Mouse (Mus musculus): ENCODE results near the gene Tcf3. TPM values are rescaled to one million over a fixed set of nuclear protein-coding genes. Genes with fewer than 3 reads are reported as not detected.

The Tcf3 gene
- polyA plus RNA-seq, 1 experiment from 2014 or later, result 56.2 TPM

DNA sequence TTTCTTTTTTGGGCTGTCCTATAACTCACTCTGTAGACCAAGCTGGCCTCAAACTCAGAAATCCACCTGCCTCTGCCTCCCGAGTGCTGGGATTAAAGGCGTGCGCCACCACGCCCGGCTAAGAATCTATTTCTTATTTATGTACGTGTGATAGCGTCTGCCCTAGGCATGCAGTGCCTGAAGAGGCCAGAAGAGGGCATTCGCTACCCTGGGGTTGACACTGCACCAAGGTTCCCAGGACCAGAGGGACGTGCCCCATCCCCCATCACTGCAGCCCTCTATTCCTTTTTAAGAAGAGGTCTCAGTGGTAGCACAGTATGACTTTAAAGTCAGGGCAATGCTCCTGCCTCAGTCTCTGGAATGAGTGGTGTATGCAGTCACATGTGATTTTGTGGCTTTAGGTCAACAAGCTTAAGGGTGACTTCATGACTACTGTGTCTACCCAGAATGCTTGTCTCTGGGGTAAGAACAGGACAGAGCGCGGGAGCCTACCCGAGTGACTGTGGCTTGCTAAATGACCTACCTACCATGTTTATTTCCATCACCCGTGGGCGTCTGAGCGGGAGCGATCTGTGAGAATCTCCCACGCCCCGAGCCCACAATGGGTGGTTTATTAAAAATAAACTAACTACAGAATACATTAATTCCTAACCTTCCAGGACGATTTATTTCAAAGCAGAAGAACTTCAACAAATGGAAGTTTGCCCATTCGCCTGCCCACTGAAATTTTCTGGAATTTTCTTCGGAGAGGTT lies 63.3 kb downstream of the Tcf3 start:
- peaks cover 61% of the 10 kb centered on the region for H3K27me3 ChIP-seq
- 64% methylated on average over 21 of the region's 21 CpGs for WGBS (ENCODE audit: insufficient replicate concordance)
- no peak overlapping the region for H3K27ac ChIP-seq
- DNase-seq (no peak), ATAC-seq (ENCODE audit: low read depth) (no peak)
- H3K4me2 ChIP-seq, result no peak overlapping the region
- H3K36me3 ChIP-seq, result no peaks in the 10 kb centered on the region
- no peak overlapping the region for H3K9ac ChIP-seq
- no peaks in the 10 kb centered on the region for H3K9me3 ChIP-seq (replicated peaks)
- peaks cover 5% of the 10 kb centered on the region; the same call in 1 of the 2 replicates for H3K4me1 ChIP-seq (replicated peaks)
- no peak overlapping the region for H3K4me3 ChIP-seq (replicated peaks)

DNA sequence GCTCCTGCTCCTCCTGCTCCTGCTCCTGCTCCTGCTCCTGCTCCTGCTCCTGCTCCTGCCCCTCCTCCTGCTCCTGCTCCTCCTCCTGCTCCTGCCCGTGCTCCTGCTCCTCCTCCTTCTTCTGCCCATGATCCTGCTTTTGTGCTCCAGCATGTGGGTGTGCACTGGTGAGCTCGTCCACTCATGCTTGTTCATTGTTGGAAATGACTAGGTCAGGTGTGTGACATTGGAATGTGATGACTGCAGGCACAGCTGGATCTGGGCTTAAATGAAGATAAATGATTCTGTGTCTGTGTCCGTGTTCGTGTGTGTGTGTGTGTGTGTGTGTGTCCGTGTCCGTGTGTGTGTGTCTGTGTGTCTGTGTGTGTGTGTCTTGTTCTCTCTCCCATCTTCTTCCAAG lies 65.1 kb downstream of the Tcf3 start:
- no peak overlapping the region for H3K4me2 ChIP-seq
- no peak for DNase-seq
- 78% methylated on average over 6 of the region's 6 CpGs for WGBS (ENCODE audit: insufficient replicate concordance)
- no peak overlapping the region for H3K9ac ChIP-seq
- no peaks in the 10 kb centered on the region for H3K36me3 ChIP-seq
- peaks cover 5% of the 10 kb centered on the region; the same call in 1 of the 2 replicates for H3K4me1 ChIP-seq (replicated peaks)
- H3K27me3 ChIP-seq, result peaks cover 78% of the 10 kb centered on the region
- H3K4me3 ChIP-seq (replicated peaks), result no peak overlapping the region
- ATAC-seq (ENCODE audit: low read depth), result no peak
- no peaks in the 10 kb centered on the region for H3K9me3 ChIP-seq (replicated peaks)
- no peak overlapping the region for H3K27ac ChIP-seq

DNA sequence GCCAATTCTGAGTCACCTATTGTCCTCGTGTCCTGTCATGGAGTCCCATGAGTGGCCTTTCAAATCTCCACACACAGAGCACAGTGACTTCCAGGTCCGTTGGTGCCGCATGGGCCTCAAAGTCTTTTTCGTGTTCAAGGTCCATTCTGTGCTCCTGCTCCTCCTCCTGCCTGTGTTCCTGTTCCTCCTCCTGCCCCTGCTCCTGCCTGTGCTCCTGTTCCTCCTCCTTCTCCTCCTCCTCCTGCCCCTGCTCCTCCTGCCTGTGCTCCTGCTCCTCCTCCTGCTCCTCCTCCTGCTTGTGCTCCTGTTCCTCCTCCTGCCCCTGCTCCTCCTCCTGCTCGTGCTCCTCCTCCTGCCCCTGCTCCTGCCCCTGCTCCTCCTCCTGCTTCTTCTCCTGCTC lies 65.5 kb downstream of the Tcf3 start:
- Histone ChIP-seq H3K27me3 (peaks cover 78% of the 10 kb centered on the region), H3K4me3 (replicated peaks) (no peak overlapping the region), H3K4me1 (replicated peaks) (peaks cover 5% of the 10 kb centered on the region; the same call in 1 of the 2 replicates), H3K9ac (no peak overlapping the region), H3K4me2 (no peak overlapping the region), H3K36me3 (no peaks in the 10 kb centered on the region), H3K9me3 (replicated peaks) (no peaks in the 10 kb centered on the region), H3K27ac (no peak overlapping the region)
- no peak for ATAC-seq (ENCODE audit: low read depth)
- DNase-seq, result no peak
- WGBS (ENCODE audit: insufficient replicate concordance), result 43% methylated on average over 5 of the region's 5 CpGs

DNA sequence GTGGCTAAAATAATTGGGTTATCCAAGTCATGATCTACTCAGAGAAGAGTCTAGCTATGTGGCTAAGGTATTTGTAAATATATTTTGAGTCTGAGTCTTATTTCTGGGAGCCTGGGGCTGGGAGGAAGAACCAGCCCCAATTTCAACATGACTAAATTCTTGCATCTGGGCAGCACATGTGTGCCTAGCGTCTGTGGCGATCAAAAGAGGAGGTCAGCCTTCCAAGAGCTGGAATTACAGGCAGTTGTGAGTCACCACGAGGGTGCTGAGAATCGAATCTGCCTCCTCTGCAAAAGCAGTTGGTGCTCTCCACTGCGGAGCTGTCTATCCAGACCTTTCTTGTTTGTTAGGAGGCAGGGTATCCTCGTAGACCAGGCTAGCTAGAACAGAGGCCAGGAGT lies 67.7 kb downstream of the Tcf3 start:
- Histone ChIP-seq H3K4me3 (replicated peaks) (no peak overlapping the region), H3K9ac (no peak overlapping the region), H3K27ac (no peak overlapping the region), H3K36me3 (no peaks in the 10 kb centered on the region), H3K27me3 (peaks cover 70% of the 10 kb centered on the region), H3K4me1 (replicated peaks) (no peaks in the 10 kb centered on the region), H3K4me2 (no peak overlapping the region), H3K9me3 (replicated peaks) (no peaks in the 10 kb centered on the region)
- DNase-seq (no peak), ATAC-seq (ENCODE audit: low read depth) (no peak)
- WGBS (ENCODE audit: insufficient replicate concordance), result 41% methylated on average over 6 of the region's 6 CpGs

DNA sequence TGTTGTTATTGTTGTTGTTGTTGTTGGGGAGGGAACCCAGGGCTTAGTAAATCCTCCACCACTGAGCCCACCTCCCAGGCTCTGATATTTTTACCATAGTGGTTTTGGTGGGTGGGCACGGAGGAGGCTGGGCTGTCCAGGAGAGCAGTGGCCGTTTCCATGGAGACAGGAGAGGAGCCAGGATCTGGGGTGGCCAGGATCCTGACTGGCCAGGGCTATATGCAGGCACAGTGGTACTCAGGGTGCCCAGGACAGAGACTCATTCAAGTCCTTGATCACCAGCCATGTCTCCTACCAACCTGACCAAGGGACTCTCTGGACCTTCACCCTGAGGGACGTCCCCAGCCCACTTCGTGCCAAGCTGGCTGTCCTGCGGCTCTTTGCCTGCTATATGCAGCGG lies 69.7 kb downstream of the Tcf3 start:
- DNase-seq, result no peak
- H3K4me1 ChIP-seq (replicated peaks), result no peaks in the 10 kb centered on the region
- H3K9me3 ChIP-seq (replicated peaks), result no peaks in the 10 kb centered on the region
- H3K4me3 ChIP-seq (replicated peaks), result no peak overlapping the region
- H3K9ac ChIP-seq, result no peak overlapping the region
- WGBS (ENCODE audit: insufficient replicate concordance), result 46% methylated on average over 6 of the region's 6 CpGs
- no peak for ATAC-seq (ENCODE audit: low read depth)
- no peak overlapping the region for H3K27ac ChIP-seq
- no peaks in the 10 kb centered on the region for H3K36me3 ChIP-seq
- no peak overlapping the region for H3K4me2 ChIP-seq
- H3K27me3 ChIP-seq, result peaks cover 90% of the 10 kb centered on the region

Small RNA genes within 50 kb of the gene (microRNA-seq; reads per million reads assigned to microRNA genes)
- not detected for gene Gm22721

Other genes with a start within 250 kb of the Tcf3 start
- gene Mum1, start 207.2 kb downstream of the Tcf3 start, polyA plus RNA-seq (2015; fragmentation: Nextera tagmentation; extraction: Ambion mirVana), result 26.1 and 26.5 TPM in 2 replicates
- 241 and 294 TPM in 2 replicates for gene Ndufs7, start 184.5 kb downstream of the Tcf3 start, polyA plus RNA-seq (2015; fragmentation: Nextera tagmentation; extraction: Ambion mirVana)
- gene Gamt, start 172.6 kb downstream of the Tcf3 start, polyA plus RNA-seq (2015; fragmentation: Nextera tagmentation; extraction: Ambion mirVana), result 53.5 and 57.2 TPM in 2 replicates
- gene Dazap1, start 172.2 kb downstream of the Tcf3 start, polyA plus RNA-seq (2015; fragmentation: Nextera tagmentation; extraction: Ambion mirVana), result 33.5 and 34.7 TPM in 2 replicates
- 792 and 836 TPM in 2 replicates for gene Rps15, start 141.2 kb downstream of the Tcf3 start, polyA plus RNA-seq (2015; fragmentation: Nextera tagmentation; extraction: Ambion mirVana)
- 0.13 and 0.24 TPM in 2 replicates for gene Apc2, start 137.7 kb downstream of the Tcf3 start, polyA plus RNA-seq (2015; fragmentation: Nextera tagmentation; extraction: Ambion mirVana)
- gene 2310011J03Rik, start 113.1 kb downstream of the Tcf3 start, polyA plus RNA-seq (2015; fragmentation: Nextera tagmentation; extraction: Ambion mirVana), result 42.3 and 43.7 TPM in 2 replicates
- 5.3 TPM in 2 replicates for gene Pcsk4, start 104.1 kb downstream of the Tcf3 start, polyA plus RNA-seq (2015; fragmentation: Nextera tagmentation; extraction: Ambion mirVana)
- 50.9 and 65.0 TPM in 2 replicates for gene Reep6, start 103.7 kb downstream of the Tcf3 start, polyA plus RNA-seq (2015; fragmentation: Nextera tagmentation; extraction: Ambion mirVana)
- gene Adamtsl5, start 85.2 kb downstream of the Tcf3 start, polyA plus RNA-seq (2015; fragmentation: Nextera tagmentation; extraction: Ambion mirVana), result 1.8 and 2.5 TPM in 2 replicates
- 0.12 TPM in 1 of 2 replicates, not detected in the other for gene Plk5, start 77.2 kb downstream of the Tcf3 start, polyA plus RNA-seq (2015; fragmentation: Nextera tagmentation; extraction: Ambion mirVana)
- 1.0 and 1.1 TPM in 2 replicates for gene Mex3d, start 46.0 kb downstream of the Tcf3 start, polyA plus RNA-seq (2015; fragmentation: Nextera tagmentation; extraction: Ambion mirVana)
- gene Mbd3, start 34.1 kb downstream of the Tcf3 start, polyA plus RNA-seq (2015; fragmentation: Nextera tagmentation; extraction: Ambion mirVana), result 81.2 and 87.4 TPM in 2 replicates
- 474 and 603 TPM in 2 replicates for gene Uqcr11, start 26.8 kb downstream of the Tcf3 start, polyA plus RNA-seq (2015; fragmentation: Nextera tagmentation; extraction: Ambion mirVana)
- 0.02 TPM in 1 of 2 replicates, not detected in the other for gene Onecut3, start 61.2 kb upstream of the Tcf3 start, polyA plus RNA-seq (2015; fragmentation: Nextera tagmentation; extraction: Ambion mirVana)
- 0.02 and 0.03 TPM in 2 replicates for gene Atp8b3, start 105.5 kb upstream of the Tcf3 start, polyA plus RNA-seq (2015; fragmentation: Nextera tagmentation; extraction: Ambion mirVana)
- 13.4 and 13.8 TPM in 2 replicates for gene Rexo1, start 127.9 kb upstream of the Tcf3 start, polyA plus RNA-seq (2015; fragmentation: Nextera tagmentation; extraction: Ambion mirVana)
- 13.4 and 14.1 TPM in 2 replicates for gene Klf16, start 143.7 kb upstream of the Tcf3 start, polyA plus RNA-seq (2015; fragmentation: Nextera tagmentation; extraction: Ambion mirVana)
- gene Abhd17a, start 156.7 kb upstream of the Tcf3 start, polyA plus RNA-seq (2015; fragmentation: Nextera tagmentation; extraction: Ambion mirVana), result 45.1 and 51.7 TPM in 2 replicates
- gene Scamp4, start 169.2 kb upstream of the Tcf3 start, polyA plus RNA-seq (2015; fragmentation: Nextera tagmentation; extraction: Ambion mirVana), result 52.0 and 54.6 TPM in 2 replicates
- 5.7 and 6.3 TPM in 2 replicates for gene Adat3, start 169.2 kb upstream of the Tcf3 start, polyA plus RNA-seq (2015; fragmentation: Nextera tagmentation; extraction: Ambion mirVana)
- 1.4 and 1.5 TPM in 2 replicates for gene Gm49322, start 172.4 kb upstream of the Tcf3 start, polyA plus RNA-seq (2015; fragmentation: Nextera tagmentation; extraction: Ambion mirVana)
- 46.0 and 51.1 TPM in 2 replicates for gene Csnk1g2, start 189.2 kb upstream of the Tcf3 start, polyA plus RNA-seq (2015; fragmentation: Nextera tagmentation; extraction: Ambion mirVana)
- gene Btbd2, start 223.4 kb upstream of the Tcf3 start, polyA plus RNA-seq (2015; fragmentation: Nextera tagmentation; extraction: Ambion mirVana), result 11.5 and 12.7 TPM in 2 replicates
- 71.4 and 73.8 TPM in 2 replicates for gene Mknk2, start 244.5 kb upstream of the Tcf3 start, polyA plus RNA-seq (2015; fragmentation: Nextera tagmentation; extraction: Ambion mirVana)